Mouse (Mus musculus): ENCODE results near the gene Col25a1.

GRCm38 (mm10) chr3:130216141-130216540 lies 84.8 kb downstream of the Col25a1 start:
- TF ChIP-seq CTCF (IDR thresholded peaks at IDR 0.05) = no peak
- TF ChIP-seq EP300 (IDR thresholded peaks at IDR 0.05) = no peak

All from lung, postnatal 0 days (tissue).